Mouse (Mus musculus): ENCODE measurements around the gene Tpcn1.
A peak's percentile ranks its signal among the peaks of the same experiment; 100 is the strongest.

The Tpcn1 gene

DNA sequence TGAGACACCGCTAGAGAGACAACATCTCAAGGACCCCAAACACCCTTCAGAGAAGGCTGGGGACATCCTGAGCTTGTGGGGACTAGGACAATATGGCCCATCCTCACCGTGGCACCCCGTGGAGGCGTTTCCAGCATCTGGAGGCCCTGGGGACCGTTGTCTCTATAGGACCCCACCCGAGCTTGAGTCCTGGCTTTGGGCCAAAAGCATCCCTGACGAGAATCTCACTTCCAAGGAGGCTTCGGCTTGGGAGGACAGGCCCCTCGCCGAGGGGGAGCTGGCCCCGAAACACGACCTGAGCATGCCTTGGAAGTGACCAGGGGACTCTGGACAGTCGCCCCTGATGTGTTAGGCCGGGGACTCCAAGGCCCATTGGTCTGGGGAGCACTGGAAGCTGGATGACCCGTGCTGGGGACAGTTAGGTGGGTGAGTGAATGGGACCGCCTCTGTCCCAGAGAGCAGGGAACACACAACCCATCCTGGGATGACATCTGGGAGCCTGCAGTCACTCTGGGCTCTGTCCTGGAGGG, 20.8 kb upstream of the Tpcn1 start:
- DNase-seq (ENCODE audit: low read depth) = no peak

DNA sequence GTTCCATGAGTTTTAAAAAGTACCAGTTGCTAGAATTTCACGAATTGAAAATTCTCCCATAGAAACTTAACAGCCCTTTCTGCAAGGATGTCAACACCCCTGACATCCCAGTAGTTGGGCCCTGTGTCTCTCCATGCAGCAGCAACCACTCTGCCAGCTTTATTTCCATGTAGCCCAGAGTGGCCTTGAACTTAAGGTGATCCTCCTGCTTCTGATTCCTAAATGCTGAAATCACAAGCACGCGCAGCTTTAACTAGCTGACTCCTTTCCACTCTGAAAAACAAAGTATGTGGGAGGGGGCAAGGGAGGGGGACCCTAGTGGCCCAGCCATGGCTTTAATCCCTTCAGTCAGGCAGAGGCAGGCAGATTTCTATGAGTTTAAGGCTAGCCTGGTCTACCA, 18.9 kb upstream of the Tpcn1 start:
- no peak for DNase-seq (ENCODE audit: low read depth)

DNA sequence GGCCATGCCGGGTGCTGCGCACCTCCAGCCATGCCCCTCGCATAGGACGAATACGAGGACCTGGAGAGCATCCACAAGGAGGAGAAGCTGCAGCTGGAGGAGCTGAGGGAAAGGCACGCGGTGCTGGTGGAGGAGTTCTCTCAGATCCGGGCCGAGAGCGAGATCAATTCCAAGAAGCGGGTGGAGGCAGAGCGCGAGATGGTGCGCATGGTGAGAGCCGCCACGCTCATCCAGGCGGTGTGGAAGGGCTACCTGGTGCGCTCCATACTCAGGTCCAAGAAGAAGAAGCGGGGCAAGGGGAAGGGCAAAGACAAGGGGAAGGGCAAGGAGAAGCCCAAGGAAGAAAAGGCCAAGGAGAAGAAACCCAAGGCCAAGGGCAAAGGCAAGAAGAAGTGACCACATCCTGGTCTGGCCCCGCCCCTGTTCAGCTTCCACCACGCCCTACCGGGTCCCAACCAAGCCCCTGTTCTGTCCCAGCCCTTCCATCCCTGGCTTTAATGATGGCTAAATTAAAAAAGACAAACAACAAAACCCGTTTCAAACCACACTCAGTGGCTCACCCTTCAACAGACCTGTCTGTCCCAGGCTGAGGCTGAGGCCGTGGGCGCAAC, 18.2 kb upstream of the Tpcn1 start:
- no peak for DNase-seq (ENCODE audit: low read depth)

DNA sequence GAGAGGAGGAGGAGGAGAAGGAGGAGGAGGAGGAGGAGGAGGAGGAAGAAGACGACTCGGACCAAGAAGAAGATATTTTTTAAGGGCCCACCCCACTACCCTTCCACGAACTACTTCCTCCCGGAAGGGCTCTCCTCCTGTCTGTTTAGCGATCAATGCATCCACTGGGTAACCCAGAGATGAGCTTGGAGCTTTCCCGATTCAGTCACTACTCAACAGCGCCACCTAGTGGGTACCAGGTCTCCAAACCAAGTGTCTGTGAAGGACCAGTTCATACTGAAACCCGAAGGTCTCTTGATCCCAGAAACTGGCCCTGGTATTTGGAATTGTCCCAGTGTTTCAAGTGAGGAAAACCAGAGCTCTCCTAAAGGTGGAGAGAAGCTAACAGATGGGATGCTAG, 17.2 kb upstream of the Tpcn1 start:
- DNase-seq (ENCODE audit: low read depth) = peak; percentile 76

DNA sequence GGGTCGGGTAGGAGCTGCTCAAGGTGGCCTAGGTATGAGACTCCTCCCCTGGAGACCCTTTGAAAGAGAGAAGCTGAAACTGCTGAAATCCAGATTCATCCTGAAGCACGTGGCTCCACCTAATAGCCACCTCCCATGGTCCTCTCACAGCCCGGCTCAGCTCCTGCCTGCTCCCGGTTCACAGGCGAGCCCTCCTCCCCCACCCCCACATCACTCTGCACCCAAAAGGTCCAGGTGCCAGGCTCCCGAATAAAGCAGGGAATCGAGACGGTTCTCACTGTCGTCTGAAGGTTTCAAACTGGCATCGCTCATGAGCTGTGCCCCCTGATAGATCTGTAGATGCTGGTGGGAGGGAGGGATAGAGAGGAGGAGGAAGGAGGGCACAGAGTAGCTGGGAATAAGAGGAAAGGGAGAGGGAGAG, 16.8 kb upstream of the Tpcn1 start:
- no peak for DNase-seq (ENCODE audit: low read depth)

DNA sequence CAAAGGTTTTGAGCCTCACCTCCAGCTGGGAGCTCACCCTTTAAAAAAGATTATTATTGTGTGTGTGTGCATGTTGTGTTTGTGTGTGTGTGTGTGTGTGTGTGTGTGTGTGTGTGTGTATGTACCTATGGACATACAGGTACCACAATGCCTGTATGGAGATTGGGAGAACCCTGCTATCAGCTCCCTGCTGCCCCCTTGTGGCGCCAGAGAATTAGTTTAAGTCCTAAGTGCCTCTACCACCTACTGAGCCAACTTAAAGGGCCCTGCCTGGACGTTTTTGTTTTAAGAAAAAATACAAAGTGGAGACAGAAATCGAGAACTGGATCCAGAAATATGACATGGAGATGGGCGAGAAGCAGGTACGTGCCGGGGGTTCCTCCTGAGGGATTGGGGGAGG, 16.4 kb upstream of the Tpcn1 start:
- DNase-seq (ENCODE audit: low read depth) = no peak

DNA sequence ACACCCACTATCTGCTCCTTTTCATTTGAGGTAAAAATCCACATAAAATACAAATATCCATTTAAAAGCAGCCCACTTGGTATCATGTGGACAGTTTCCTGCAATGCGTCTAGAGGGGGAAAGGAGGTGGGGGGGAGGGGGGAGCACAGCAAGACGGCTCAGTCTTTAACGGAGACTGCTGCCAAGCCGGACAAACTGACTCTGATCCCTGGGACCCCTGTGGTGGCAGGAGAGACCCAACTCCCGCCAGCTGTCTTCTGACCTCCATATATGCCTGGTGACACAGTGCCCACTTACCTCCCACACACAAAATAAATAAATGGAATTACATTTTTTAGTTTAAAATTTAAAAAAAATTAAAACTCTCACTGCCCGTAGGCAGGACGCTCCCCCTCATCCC, 15.0 kb upstream of the Tpcn1 start:
- DNase-seq (ENCODE audit: low read depth) = no peak

DNA sequence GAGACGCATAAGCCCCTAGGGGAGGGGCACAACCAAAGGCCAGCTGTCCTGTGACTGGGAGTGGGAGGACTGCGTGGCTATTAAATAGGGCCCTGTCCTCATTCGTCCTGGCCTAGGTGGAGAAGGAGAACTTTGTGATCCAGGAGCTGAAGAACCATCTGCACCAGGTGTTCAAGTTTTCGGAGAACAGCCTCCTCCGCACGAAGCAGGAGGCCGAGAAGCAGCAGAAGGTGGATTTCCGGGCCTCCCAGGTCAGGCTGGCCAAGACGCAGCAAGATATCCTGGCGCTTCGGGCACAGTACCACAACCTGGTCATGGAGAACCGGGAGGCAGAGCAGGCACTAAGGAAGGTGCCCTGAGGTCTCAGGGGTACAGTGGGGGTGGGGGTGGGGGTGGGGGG, 13.7 kb upstream of the Tpcn1 start:
- DNase-seq (ENCODE audit: low read depth) = no peak

DNA sequence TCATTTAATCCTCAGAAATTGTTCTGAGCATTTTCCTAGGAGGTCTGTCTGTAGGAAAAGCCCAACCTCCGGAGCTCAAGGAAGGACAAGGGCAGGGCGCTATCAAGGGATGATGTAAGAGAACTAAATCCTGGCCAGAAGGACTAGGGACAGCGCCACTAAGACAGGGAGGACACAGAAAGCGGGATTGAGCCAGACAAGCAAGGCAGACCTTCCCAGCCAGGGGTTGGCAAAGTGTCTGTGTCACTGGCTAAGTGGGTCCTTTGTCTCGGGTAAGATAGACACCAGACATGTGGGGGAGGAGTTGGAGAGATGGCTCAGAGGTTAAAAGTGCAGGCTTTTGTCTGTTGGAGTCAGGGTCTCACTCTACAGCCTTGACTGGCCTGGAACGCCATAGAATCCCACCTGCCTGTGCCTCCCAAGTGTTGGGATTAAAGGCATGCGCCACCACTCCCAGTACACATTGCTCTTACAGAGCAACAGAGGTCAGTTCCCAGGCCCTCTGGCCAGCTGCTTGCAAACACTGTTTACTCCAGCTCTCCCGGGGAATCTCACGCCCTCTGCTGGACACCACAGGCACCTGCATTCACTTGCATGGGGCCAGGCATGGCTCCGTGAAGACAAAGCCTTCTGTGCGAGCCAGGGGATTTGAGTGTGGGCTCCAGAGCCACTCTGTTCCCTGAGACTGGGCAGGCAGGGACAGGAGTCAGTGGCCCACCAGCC, 12.6 kb upstream of the Tpcn1 start:
- DNase-seq (ENCODE audit: low read depth) = no peak

DNA sequence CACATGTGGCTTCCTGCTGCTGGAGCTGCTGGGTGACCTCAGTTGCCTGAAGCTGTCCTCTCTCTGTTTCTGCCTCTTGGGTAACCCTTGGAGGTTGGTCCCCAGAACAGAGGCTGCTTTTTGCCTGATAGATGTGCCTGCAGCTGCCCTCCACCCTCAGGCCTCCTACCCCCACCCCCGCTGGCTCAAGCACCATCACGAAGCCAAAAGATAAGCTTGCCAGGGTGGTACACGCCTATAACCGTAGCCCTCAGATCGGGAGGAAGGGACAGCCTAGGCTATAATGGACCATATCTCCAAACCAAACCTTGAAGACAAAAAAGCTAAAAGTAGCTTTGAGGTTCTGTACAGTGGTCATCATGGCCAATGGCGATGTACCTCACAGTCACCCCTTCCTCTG, 11.2 kb upstream of the Tpcn1 start:
- DNase-seq (ENCODE audit: low read depth) = no peak

DNA sequence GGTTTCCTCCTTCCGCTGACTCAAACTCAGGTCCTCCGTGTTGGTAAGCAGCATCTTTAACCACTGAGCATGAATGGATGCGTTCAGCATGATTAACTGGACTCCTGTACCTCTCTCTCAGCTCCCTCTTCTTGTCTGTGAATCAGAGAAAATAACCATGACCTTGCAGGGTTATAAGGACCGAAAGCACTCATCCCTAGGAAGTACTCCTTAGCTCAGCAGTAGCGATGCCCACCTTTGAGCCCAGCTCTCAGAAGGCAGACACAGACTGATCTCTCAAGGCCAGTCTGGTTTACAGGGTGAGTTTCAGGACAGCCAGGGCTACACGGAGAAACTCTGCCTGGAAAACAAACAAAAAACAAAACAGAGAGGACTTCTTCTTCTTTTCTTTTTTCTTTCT, 6.0 kb upstream of the Tpcn1 start:
- no peak for DNase-seq (ENCODE audit: low read depth)

DNA sequence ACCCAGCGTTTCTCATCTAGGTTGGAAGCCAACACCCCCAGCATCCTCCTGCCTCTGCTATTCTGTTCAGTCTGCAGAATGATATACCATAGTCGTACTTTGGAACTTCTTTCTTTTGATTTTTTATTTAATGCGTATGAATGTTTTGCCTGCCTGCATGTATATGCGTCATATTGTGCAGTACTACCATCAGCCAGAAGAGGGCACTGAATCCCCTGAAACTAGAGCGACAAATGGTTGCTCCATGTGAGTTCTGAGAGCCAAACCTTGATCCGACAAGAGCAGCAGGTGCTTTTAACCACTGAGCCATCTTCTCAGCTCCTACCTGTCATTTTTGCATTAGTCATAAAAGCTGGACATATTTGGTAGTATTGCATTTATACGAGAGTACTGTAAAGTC, 3.7 kb upstream of the Tpcn1 start:
- no peak for DNase-seq (ENCODE audit: low read depth)

DNA sequence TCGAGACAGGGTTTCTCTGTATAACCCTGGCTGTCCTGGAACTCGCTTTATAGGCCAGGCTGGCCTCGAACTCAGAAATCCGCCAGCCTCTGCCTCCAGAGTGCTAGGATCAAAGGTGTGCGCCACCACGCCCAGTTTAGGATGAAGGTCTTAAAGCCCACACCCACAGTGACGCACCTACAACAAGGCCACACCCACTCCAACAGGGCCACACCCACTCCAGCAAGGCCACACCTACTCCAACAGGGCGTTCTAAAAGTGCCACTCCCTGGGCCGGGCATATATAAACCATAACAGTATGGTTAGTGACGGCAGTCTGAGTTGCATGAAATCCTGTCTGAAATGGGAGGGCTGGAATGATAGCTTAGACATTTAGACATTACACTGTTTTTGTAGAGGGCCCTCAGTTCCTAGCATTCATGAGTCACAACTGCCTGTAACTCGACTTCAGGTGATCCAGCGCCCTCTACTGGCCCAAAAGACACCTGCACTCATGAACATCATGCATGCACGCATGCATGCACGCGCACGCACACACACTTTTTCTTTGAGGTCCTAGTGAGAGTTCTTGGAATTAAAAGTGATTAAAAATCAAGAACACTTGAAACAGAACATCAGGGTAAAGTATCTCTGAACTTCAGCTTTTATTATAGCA, 2.0 kb upstream of the Tpcn1 start:
- DNase-seq (ENCODE audit: low read depth) = no peak

DNA sequence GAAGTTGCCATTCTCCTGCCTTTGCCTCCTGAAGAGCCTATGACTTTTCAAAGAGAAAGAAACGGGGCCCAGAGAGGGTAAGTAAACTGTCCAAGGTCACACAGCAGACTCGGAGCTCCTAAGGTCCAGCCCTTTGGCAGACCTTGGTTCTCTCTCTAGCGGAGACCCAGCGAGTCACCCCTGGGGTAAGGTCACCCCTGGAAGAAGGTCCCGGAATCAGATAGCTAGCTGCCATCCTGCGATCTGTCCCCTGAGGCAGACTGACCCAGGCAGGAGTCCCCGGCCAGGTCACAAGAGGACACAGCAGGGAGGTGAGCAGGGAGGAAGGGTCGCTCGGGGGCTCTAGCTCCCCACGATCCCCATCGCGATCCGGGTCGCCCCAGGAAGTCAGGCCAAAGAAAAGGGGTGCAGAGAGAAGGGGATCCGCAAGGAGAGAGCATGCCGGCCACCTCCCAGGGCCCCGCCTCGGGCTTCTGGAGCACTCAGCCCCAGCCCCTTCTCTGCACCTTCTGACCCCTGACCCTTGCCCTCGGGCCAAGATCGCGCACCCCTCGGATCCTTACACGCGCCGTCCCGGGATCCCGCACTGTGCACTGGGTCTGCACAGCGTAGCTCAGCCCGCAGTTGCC, 419 bp downstream of the Tpcn1 start:
- no peak for DNase-seq (ENCODE audit: low read depth)

DNA sequence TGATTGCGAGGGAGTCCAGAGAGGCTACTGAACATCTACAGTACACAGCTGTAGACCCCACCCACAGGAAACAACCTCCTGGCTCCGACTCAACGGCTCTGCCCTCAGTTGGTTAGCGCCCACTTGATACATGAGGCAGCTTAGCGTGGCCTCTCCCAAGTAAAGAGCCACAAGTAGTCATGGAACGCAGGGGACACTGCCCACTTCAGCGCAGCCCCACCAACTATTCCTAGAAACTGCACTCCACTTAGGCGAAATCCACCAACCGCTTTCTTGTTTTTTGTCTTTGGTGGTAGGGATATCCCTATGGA, 902 bp downstream of the Tpcn1 start:
- no peak for DNase-seq (ENCODE audit: low read depth)

DNA sequence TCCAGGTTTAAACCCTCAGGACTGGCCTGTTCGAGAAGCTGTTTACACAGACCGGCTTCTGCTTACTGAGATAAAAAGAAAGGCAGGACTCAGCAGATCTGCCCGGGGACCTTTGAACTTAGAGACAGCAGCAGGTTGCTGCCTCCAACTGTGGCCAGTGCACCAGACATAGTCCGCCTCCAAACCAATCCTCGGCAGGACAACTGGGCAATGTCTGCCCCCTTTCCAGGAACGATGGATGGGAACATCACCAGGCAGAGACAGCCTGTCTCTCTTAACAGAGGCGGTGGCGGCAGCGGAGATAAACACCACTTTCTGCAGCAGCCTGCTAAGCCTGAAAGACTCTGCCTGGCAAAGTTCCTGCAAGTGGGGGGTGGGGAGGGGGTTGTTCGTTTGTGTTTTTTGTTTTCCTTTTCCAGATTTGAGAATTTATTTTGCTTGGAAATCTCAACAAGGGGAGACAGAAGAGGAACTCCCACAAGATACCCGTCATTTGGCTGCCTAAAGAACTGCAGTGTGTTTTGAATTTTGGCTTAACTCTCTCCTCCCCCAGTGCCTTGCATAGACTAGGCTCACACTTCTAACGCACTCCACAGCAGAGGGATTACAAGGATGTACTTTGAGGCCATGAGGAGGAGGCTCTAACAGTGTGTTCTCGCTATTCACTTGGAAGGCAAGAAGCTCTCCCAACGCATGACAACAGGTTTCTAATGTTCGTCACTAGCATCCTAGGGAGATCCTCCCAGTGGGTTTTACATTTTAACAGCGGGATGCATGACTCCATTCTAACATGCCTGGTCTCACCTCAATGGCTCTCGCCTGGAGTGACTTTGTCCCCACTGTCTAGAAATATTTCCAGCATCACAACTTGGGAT, 1.5 kb downstream of the Tpcn1 start:
- DNase-seq (ENCODE audit: low read depth) = no peak

DNA sequence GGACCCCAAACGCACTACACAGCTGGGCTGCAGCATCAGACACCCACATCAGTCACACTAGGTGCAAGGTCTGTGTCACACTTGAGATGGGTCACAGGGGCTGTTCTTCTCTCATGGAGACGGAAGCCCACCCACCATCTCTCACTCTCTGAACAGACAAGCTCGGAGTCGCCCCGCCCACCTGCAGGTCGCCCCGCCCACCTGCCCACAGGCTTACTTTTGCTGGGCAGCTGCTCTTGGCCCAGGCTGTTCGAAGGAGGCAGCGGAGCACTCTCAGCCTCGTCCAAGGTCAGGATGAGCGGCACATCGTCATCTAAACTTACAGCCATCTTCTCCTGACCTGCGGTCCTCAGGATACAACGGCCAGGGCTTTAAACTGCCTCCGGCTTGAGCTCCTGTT, 3.5 kb downstream of the Tpcn1 start:
- DNase-seq (ENCODE audit: low read depth) = no peak

DNA sequence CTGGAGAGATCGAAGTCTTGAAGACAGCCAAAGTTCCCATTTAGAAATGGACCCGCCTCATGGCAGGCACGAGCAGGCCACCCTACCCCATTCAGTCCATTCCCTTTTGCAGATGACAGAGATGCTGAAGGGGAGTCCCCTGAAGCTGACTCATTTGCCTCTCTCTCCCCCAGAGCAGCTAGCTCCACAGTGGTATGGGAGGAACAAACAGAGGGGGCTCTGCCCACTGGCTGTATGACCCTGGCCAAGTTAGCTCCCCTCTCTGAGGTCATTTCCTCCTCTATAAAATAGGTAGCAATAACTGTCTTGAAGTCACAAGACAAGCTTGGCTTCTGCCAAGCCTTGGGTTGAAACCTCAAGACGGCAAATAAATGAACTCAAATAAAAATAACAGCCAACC, 5.0 kb downstream of the Tpcn1 start:
- DNase-seq (ENCODE audit: low read depth) = no peak

DNA sequence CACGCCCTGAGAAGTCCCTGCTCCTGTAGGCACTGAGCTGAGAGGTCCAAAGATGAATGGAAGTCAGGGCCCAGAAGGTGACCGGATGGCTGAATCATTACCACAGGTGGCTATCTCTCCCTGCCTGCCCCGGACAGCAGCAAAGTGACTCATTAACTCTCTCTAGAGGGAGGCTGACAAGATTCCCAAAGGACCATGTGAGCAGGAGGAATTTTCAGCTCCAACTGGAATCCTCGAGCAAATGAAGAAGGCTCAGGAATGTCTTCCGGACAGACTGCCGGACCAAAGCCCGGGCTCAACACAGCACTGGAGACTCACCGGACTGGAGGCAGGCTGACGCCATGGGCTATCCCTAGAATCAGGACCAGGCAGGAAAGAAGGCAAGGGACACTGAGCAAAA, 6.5 kb downstream of the Tpcn1 start:
- no peak for DNase-seq (ENCODE audit: low read depth)

DNA sequence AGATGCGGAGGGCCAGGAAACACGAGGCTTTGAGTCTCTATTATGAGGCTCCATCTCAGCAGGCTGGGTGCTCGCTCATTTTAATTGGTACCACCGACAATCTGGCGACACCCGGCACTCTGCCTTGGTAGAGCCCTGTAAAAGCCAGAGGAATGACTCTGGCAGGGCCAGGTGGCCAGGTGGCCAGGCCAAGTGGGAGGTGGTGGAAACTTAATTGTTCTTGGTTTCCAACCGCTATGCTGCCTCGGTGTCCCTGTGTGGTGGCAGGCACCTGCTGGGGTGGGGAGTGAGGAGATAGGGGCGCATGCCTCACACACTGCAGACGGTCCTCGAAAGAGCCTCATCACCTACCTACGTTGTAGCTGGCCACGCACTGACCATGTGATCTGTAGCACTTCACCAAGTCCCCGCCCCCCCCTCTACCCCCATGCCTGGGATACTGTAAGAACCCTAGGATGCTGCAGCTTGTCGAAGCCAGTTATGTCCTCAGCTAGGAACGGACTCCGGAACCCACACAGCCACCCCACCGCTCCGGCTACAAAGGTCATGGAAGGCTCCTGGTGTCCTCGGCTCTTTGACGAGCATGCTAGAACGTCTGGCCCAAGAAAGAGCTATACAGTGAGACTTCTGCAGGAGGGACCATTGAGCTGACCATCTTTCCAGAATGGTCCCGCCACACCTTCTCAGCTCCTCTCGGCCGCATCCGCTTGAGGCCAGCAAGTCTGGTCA, 8.4 kb downstream of the Tpcn1 start:
- no peak for DNase-seq (ENCODE audit: low read depth)

DNA sequence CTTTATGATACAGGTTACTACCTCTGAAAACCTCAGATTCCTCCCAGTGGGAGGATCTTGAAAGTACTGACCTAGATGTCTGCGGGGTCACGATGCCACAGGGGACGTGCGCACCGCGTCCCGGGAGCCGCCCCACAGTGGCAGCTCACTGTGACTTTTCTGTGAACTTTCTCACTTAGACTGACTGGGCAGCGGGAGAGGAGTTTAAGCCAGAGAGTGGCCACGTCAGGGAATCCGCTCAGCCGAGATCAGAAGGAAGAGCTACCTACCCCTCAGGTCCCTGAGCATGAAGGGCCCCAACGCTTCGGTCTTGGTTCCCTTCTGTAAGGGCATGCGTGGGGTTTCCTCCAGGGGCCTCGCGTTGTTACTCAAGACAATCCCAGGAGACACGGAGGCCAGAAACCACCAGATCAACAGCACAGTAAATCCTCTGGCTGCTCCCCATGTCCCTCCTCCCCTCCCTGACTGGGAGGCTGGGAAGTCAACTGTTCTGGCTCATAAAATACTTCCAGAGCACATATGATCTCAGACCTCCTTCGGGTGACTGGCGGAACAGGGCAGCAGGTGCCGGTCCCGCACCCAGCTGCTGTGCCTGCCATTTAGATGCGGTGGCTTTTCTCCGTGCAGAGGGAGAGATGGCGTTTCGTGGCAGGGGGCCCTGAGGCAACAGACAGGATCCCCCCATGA, 9.1 kb downstream of the Tpcn1 start:
- no peak for DNase-seq (ENCODE audit: low read depth)

All from fibroblast of lung, adult 2 months (primary cell).